Mouse (Mus musculus) spleen, adult 2 months (tissue): ENCODE measurements at regions not wholly inside any gene's neighbourhood (a gene's known extent, or its start where the extent isn't known, plus 50 kb on each side); places are given as distances from the start of the nearest gene placed in this dataset.

Experiments used
- CTCF ChIP-seq: fragments of 200-500 bp; IDR thresholded peaks from 2 replicates; pipeline ENCODE4 v1.5.1; 2011; ENCODE audit warnings: mild to moderate bottlenecking, inconsistent platforms; ENCODE audit not compliant: insufficient read depth, insufficient read length, insufficient replicate concordance; ENCODE audit errors: extremely low read depth
- POLR2A ChIP-seq: fragments of 200-500 bp; IDR thresholded peaks from 2 replicates; pipeline ENCODE4 v1.6.1; 2011; ENCODE audit warnings: low read depth, low read length, inconsistent platforms

- TF ChIP-seq POLR2A (no peak), CTCF (no peak)
Observed at GRCm38 (mm10) chr5:111665406-111665805, 68.3 kb upstream of the Gm26897 start.
